Mouse (Mus musculus) kidney, adult 9 months (tissue): Measurements from ENCODE around the gene Olfr573-ps1.

Experiments
- DNase-seq: peaks from one replicate; pipeline ENCODE4 v3.0.0; 2022

Olfr573-ps1 gene

DNA sequence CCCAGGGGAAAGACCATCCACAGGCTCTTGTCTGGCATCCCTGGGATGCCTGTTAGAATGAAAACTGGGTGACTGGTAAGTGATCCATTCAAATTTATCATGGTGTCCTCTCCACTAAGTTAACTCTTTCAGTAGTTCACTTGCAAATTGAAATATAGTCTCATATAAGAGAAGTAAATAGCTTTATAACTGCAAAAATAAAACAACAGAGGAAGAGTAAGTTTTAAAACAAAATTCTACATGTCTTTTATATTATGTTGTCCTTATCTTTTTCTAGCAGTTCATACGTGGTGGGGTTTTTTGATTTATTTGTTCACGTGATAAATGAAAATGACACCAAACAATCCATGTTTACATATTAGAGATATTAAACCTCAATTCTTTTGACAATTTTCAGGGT, at the start of gene Olfr573-ps1:
TSS of gene Olfr573-ps1 (minus strand) at position 101 of the 400 bp plus-strand sequence.
- no peak for DNase-seq

- DNase-seq = no peak
Measured at GRCm38 (mm10) chr7:102989224-102989623, 46.8 kb upstream of the Olfr573-ps1 start, which contains the start of gene Olfr578. Gene Olfr578, minus strand, starts transcription at chr7:102989324.

DNA sequence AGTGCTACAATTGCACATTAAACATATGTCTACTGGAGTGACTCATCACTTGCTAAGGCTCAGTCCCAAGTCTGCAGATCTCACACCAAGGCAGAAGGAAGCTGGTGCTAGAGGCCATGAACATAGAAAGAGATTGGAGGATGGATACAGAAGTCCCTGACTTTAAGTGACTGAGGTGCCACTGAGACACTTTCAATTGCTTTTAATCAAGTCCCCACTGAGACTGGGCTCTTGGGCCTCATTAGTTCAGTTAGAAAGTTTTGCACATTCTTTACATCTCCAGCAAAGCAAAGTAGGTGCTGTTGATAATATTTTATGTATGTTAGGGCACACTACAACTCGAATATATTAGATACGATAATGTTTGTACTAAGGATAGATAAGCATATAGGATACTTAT, 33.5 kb upstream of the Olfr573-ps1 start, which contains the start of gene Olfr577:
TSS of gene Olfr577 (minus strand) at position 101 of the 400 bp plus-strand sequence.
- no peak for DNase-seq

DNA sequence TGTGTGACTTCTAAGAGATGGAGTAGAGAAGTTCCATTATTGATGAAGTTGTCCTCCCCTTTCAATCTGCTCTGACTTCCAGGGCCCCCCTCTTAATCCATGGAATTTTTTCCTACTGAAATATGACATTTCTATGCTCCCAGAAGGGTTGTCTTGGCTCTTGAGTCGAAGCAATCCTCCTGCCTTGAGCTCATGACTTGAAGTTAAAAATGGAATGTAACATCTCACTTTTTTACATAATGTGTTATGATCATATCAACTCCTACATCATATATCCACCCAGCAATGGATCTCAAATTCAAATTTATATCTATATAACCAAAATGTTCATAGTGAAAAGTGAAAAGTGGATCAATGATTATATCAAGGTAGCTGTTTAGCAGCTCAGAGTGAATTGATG, 32.0 kb upstream of the Olfr573-ps1 start:
- no peak for DNase-seq

DNA sequence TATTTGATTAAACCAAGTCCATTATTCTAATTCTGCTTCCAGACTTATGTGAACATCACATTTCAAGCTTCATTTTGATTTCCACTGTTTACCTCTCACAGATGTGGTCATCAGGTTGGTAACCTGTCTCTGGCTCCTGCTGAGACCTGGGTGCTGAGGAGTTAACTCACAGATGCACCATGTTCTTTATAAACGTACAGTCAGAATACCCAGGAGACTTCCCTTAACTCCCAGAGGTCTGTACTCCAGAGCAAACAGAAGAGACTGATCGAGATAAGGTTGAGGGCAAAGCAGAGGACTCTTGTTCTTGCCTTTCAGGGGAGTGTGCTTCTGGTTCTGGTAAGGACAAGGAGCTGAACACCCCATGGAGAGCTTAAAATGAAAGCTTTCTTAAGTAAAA, 20.0 kb upstream of the Olfr573-ps1 start, which contains the start of gene Olfr576:
TSS of gene Olfr576 (plus strand) at position 301 of the 400 bp plus-strand sequence.
- DNase-seq = no peak

- DNase-seq = no peak
Measured at GRCm38 (mm10) chr7:102958593-102958992, 16.2 kb upstream of the Olfr573-ps1 start, which contains the start of gene Olfr575. Gene Olfr575, minus strand, starts transcription at chr7:102958775.

DNA sequence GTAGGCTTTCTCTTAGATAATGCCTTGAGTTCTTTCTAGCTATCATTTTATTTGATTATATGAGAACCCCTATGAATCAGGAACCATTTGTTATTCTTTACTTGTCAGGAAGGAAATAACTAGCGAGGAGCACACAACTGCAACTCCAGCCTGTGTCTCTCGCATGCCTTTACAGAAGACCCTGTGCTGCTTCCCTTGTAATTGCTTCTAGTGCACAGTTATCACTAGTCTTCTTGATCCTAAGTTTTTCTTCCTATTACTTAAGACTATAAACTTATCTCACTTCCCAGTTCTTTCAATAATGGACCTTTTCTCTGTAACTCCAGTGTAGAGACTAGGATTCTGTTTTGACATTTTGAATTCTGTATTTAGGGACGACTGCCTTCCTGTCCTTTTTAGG, 15.8 kb upstream of the Olfr573-ps1 start:
- DNase-seq = no peak

GRCm38 (mm10) chr7:102950732-102951131, 8.4 kb upstream of the Olfr573-ps1 start:
- no peak for DNase-seq

DNA sequence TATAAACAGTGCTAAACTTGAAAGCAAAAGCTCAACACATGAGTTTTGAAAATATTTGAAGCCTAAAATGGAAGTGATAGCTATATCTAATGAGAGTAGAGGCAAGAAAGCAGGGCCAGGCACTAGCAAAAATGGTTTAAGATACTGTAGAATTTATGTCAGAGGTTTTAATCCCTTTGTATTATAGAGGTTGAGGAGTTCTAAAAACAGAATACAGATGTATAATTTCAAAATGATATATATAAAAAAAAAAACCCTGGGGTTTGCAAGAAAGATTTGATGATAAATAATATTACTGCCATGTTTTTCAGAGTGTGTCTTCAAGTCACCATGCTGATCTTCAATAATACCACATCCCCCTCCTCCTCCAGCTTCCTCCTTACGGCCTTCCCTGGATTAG, 5.8 kb upstream of the Olfr573-ps1 start, which contains the start of gene Olfr574:
TSS of gene Olfr574 (plus strand) at position 301 of the 400 bp plus-strand sequence.
- no peak for DNase-seq

GRCm38 (mm10) chr7:102943417-102943816, 1.0 kb upstream of the Olfr573-ps1 start:
- DNase-seq = no peak

DNA sequence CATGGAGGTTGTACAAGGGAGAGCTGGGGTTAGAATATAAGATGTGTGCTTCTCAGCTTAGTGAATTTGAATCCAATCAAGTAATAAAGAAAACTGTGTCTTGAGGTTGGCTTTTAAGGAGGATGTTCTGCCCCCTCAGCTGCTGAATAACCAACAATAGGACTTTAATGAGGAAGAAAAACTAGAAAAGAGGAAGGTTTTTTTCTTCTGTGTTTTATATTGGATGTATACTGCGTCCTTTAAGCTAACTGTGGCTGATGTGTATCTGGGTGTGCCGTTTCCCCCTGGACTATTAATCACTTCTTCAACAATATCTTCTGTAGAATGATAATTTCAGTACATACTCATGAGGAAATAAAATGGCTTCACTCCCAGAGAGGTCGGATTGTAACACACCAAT, 15.3 kb downstream of the Olfr573-ps1 start:
- no peak for DNase-seq

DNA sequence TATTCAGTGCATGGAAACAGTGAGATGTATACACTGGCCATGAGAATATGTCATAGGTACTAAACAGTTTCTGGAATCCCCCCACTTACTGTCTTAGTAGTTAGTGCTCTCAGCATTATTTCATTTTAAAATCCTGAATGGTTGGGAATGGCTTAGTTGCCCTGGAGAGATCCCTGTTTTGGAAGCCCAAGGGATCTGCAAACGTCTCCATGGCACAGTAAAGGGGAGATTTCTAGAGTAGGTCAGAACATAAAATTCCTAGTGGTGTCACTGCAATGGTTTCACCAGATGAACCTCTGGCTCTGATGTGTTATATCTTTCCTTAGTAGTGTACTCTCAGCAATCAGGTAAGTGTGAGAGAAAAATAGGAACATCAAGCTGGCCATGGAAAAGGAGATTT, 18.3 kb downstream of the Olfr573-ps1 start, which contains the start of gene Olfr572:
TSS of gene Olfr572 (plus strand) at position 301 of the 400 bp plus-strand sequence.
- DNase-seq = no peak

DNA sequence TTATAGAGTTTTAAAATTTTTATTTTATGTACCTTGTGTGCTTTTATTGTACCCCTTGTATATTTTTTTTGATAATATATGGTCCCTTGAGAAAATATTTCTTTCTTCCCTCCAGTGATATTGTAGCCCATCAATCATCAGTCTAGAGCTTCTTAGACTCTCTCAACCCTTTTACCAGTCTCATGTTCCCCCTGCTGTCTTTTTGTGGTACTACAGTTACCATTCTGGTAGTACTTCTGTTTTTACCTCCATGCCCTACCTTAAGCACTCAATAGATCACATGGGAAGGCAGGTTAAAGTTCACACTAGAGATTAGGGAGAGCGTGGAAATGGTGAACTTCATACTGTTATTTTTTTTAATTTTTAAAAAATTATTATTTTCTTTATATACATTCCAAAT, 22.7 kb downstream of the Olfr573-ps1 start:
- DNase-seq = peak; percentile 47

- no peak for DNase-seq
Measured at GRCm38 (mm10) chr7:102917032-102917875, 25.1 kb downstream of the Olfr573-ps1 start, which contains the start of gene Olfr571. Gene Olfr571, minus strand, starts transcription at chr7:102917536.

DNA sequence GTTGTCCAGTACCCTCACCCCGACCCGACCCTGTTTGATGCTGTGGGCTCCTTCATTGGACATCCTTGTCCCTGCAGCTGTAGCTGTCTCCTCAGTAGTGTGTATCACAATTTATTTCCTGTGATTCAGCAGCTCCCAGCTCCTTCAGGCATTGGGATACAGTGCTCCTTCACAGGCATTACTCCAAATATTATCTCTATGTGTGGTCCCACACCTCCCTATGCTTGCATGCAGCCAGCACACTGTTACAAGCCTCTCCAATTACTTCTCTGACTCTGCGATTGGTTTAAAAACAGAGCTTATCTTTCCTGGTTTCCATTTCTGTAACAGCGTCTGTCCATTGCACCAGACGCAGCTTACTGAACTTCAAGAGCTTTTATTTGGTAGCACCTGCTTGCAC, 26.0 kb downstream of the Olfr573-ps1 start:
- DNase-seq = no peak

DNA sequence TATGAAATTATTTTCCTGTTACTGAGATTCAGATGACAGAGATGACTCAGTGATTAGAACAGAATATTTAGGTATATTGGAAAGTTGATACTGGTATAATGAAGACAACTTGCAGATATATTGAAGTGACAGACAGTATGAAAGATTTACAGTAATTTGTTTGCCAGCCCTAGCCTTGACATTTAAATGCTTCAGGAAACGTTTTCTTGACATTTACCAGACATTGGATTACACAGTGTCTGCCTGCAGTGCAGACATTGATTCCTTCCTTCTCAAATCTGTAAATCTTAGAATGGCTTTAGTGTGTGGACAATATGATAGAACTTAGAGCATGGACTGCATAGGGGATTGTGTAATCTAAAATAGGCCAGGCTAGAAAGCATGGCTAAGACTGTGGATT, 27.1 kb downstream of the Olfr573-ps1 start:
- DNase-seq = no peak
